Mouse (Mus musculus): Measurements from ENCODE around the gene 2510039O18Rik. TPM values are rescaled to one million over a fixed set of nuclear protein-coding genes. Genes with fewer than 3 reads are reported as not detected.

Gene 2510039O18Rik
- total and polyA plus RNA-seq, 3 experiments, result 48.3 to 59.9 TPM; not detected in 1

GRCm38 (mm10) chr4:147906230-147906629, 34.5 kb upstream of the 2510039O18Rik start:
- no peak overlapping the region for H3K4me3 ChIP-seq (ENCODE audit: control insufficient read depth in 1 of 2, insufficient read depth in 1 of 2, low read depth in 2 of 2, low read length in 2 of 2)
- no peak overlapping the region for H3K9ac ChIP-seq (ENCODE audit: control insufficient read depth, low read depth, low read length, poor library complexity, severe bottlenecking)
- H3K79me2 ChIP-seq (ENCODE audit: control insufficient read depth, insufficient read depth, low read length, poor library complexity), result peaks cover 19% of the 10 kb centered on the region
- H3K9me3 ChIP-seq (replicated peaks; ENCODE audit: insufficient read depth, low read length), result no peaks in the 10 kb centered on the region
- H3K27ac ChIP-seq (ENCODE audit: control insufficient read depth, low read depth, low read length), result no peak overlapping the region
- peaks cover 0 to 10% of the 10 kb centered on the region in 2 experiments; a peak in 2 of 4 replicates for H3K36me3 ChIP-seq (ENCODE audit: control insufficient read depth in 1 of 2, insufficient read depth in 2 of 2, low read length in 2 of 2)
- no peak for DNase-seq (ENCODE audit: low read depth, low spot score)
- no peaks in the 10 kb centered on the region for H3K27me3 ChIP-seq (ENCODE audit: control insufficient read depth in 1 of 2, insufficient read depth in 2 of 2, low read length in 2 of 2)
- H3K4me1 ChIP-seq (ENCODE audit: control insufficient read depth in 1 of 2, insufficient read depth in 2 of 2, low read length in 2 of 2), result peaks cover 0 to 22% of the 10 kb centered on the region in 2 experiments
- TF ChIP-seq MYC (IDR thresholded peaks at IDR 0.05; ENCODE audit: low read depth, low read length) (no peak), RCOR1 (IDR thresholded peaks at IDR 0.05; ENCODE audit: low read depth, low read length) (no peak), TAL1 (IDR thresholded peaks at IDR 0.05; ENCODE audit: low read length) (no peak), MXI1 (IDR thresholded peaks at IDR 0.05; ENCODE audit: low read depth, low read length) (no peak), ELF1 (IDR thresholded peaks at IDR 0.05; ENCODE audit: low read depth, low read length) (no peak), ZKSCAN1 (IDR thresholded peaks at IDR 0.05; ENCODE audit: low read depth, low read length) (no peak), RAD21 (IDR thresholded peaks at IDR 0.05; ENCODE audit: low read depth, low read length) (no peak), CHD1 (IDR thresholded peaks at IDR 0.05; ENCODE audit: low read depth, low read length) (no peak), BHLHE40 (IDR thresholded peaks at IDR 0.05; ENCODE audit: borderline replicate concordance, low read depth, low read length) (no peak), E2F4 (IDR thresholded peaks at IDR 0.05; ENCODE audit: borderline replicate concordance, low read depth, low read length) (no peak), HCFC1 (IDR thresholded peaks at IDR 0.05; ENCODE audit: low read depth, low read length) (no peak), SMC3 (IDR thresholded peaks at IDR 0.05; ENCODE audit: low read depth, low read length) (no peak), USF1 (IDR thresholded peaks at IDR 0.05; ENCODE audit: low read depth, low read length) (no peak), CHD2 (IDR thresholded peaks at IDR 0.05; ENCODE audit: low read length) (no peak), GATA1 (IDR thresholded peaks at IDR 0.05; ENCODE audit: low read depth, low read length) (no peak), TCF12 (IDR thresholded peaks at IDR 0.05; ENCODE audit: low read depth, low read length) (no peak), MAFK (IDR thresholded peaks at IDR 0.05; ENCODE audit: borderline replicate concordance, low read depth, low read length) (no peak), POLR2AphosphoS5 (IDR thresholded peaks at IDR 0.05; ENCODE audit: borderline replicate concordance, low read depth, low read length) (no peak)

GRCm38 (mm10) chr4:147909486-147909885, 31.2 kb upstream of the 2510039O18Rik start:
- TF ChIP-seq CTCF (IDR thresholded peaks at IDR 0.05 in 2 of 3, conservative IDR thresholded peaks at IDR 0.05 in 1 of 3; ENCODE audit: control insufficient read depth in 1 of 3, insufficient read depth in 1 of 3, low read depth in 2 of 3, low read length in 3 of 3, poor library complexity in 1 of 3, severe bottlenecking in 1 of 3) (no peak), CHD1 (IDR thresholded peaks at IDR 0.05; ENCODE audit: low read depth, low read length) (no peak), KAT2A (conservative IDR thresholded peaks at IDR 0.05; ENCODE audit: low read depth, low read length) (no peak), GABPA (IDR thresholded peaks at IDR 0.05; ENCODE audit: low read depth, low read length) (no peak), MEF2A (IDR thresholded peaks at IDR 0.05; ENCODE audit: extremely low read depth, insufficient replicate concordance, low read depth, low read length, poor library complexity, severe bottlenecking) (no peak), TCF12 (IDR thresholded peaks at IDR 0.05; ENCODE audit: low read depth, low read length) (no peak), NELFE (IDR thresholded peaks at IDR 0.05; ENCODE audit: low read depth, low read length) (no peak), RAD21 (IDR thresholded peaks at IDR 0.05; ENCODE audit: low read depth, low read length) (no peak), EP300 (IDR thresholded peaks at IDR 0.05; ENCODE audit: low read depth in 1 of 2, low read length in 2 of 2) (no peak), MAX (IDR thresholded peaks at IDR 0.05; ENCODE audit: low read length) (no peak), MAZ (IDR thresholded peaks at IDR 0.05; ENCODE audit: low read depth, low read length) (no peak), MAFK (IDR thresholded peaks at IDR 0.05; ENCODE audit: borderline replicate concordance, low read depth, low read length) (no peak), ZNF384 (IDR thresholded peaks at IDR 0.05; ENCODE audit: low read depth, low read length) (no peak), SMC3 (IDR thresholded peaks at IDR 0.05; ENCODE audit: low read depth, low read length) (no peak), JUND (IDR thresholded peaks at IDR 0.05; ENCODE audit: low read depth, low read length) (no peak)
- Histone ChIP-seq H3K79me2 (ENCODE audit: control insufficient read depth, insufficient read depth, low read length, poor library complexity) (peaks cover 1% of the 10 kb centered on the region; the same call in 1 of the 2 replicates), H3K9ac (ENCODE audit: control insufficient read depth, low read depth, low read length, poor library complexity, severe bottlenecking) (no peak overlapping the region), H3K27ac (ENCODE audit: control insufficient read depth, low read depth, low read length) (no peak overlapping the region), H3K4me1 (ENCODE audit: control insufficient read depth in 1 of 2, insufficient read depth in 2 of 2, low read length in 2 of 2) (no peaks in the 10 kb centered on the region), H3K4me3 (ENCODE audit: control insufficient read depth in 1 of 2, insufficient read depth in 1 of 2, low read depth in 2 of 2, low read length in 2 of 2) (no peak overlapping the region), H3K36me3 (ENCODE audit: control insufficient read depth in 1 of 2, insufficient read depth in 2 of 2, low read length in 2 of 2) (no peaks in the 10 kb centered on the region), H3K27me3 (ENCODE audit: control insufficient read depth in 1 of 2, insufficient read depth in 2 of 2, low read length in 2 of 2) (no peaks in the 10 kb centered on the region), H3K9me3 (replicated peaks; ENCODE audit: insufficient read depth, low read length) (no peaks in the 10 kb centered on the region)
- no peak for DNase-seq (ENCODE audit: low read depth, low spot score)
